Mouse (Mus musculus) liver, embryonic 11.5 days (tissue): Measurements from ENCODE around the gene Celf2. TPM values are rescaled to one million over a fixed set of nuclear protein-coding genes. Genes with fewer than 3 reads are reported as not detected.

Experiments used
- ATAC-seq: fragments of 200-750 bp; cut with Nextera tagmentation; replicated peaks from 2 replicates; pipeline ENCODE4 v1.8.0; 2017; ENCODE audit warnings: moderate number of reproducible peaks, mild to moderate bottlenecking, moderate TSS enrichment, moderate library complexity; ENCODE audit not compliant: low FRiP score
- DNase-seq: peaks from one replicate; pipeline ENCODE4 v3.0.0-alpha.2; 2017; ENCODE audit warnings: low spot score
- H3K27ac ChIP-seq: fragments of 300-500 bp; sonication (generic); 2 replicates; pipeline ENCODE4 v1.5.1; 2014; ENCODE audit warnings: mild to moderate bottlenecking, low read depth, low read length, control low read depth
- H3K27me3 ChIP-seq: fragments of 300-500 bp; sonication (generic); replicated peaks from 2 replicates; pipeline ENCODE4 v1.6.1; 2014; ENCODE audit warnings: low read length, mixed read lengths; ENCODE audit not compliant: control insufficient read depth, insufficient read depth
- H3K36me3 ChIP-seq: fragments of 300-500 bp; sonication (generic); 2 replicates; pipeline ENCODE4 v1.6.1; 2014; ENCODE audit warnings: mild to moderate bottlenecking, low read length, moderate library complexity, mixed read lengths; ENCODE audit not compliant: control insufficient read depth, insufficient read depth
- H3K4me1 ChIP-seq: fragments of 300-500 bp; sonication (generic); replicated peaks from 2 replicates; pipeline ENCODE4 v1.6.1; 2014; ENCODE audit warnings: low read length, mixed read lengths; ENCODE audit not compliant: control insufficient read depth, insufficient read depth
- H3K4me2 ChIP-seq: fragments of 300-500 bp; sonication (generic); 2 replicates; pipeline ENCODE4 v1.6.1; 2014; ENCODE audit warnings: mild to moderate bottlenecking, control low read depth, moderate library complexity
- H3K4me3 ChIP-seq: fragments of 300-500 bp; sonication (generic); 2 replicates; pipeline ENCODE4 v1.5.1; 2014; ENCODE audit warnings: low read depth, low read length, control low read depth
- H3K9ac ChIP-seq: fragments of 300-500 bp; sonication (generic); 2 replicates; pipeline ENCODE4 v1.6.1; 2014; ENCODE audit warnings: low read depth, low read length, control low read depth
- H3K9me3 ChIP-seq: fragments of 300-500 bp; sonication (generic); 2 replicates; pipeline ENCODE4 v1.6.1; 2016; ENCODE audit warnings: low read length, inconsistent platforms, mixed read lengths; ENCODE audit not compliant: control insufficient read depth
- WGBS: fragments of 180-500 bp; shearing (Covaris S2); extraction: QIAGEN DNeasy Blood & Tissue Kit; methylation state at CpG from one replicate; pipeline ENCODE4 v1.1.7; 2014; 5-methylcytosine and 5-hydroxymethylcytosine counted together
- polyA plus RNA-seq: library from polyadenylated mRNA; unstranded; fragments of >200 nt; fragmentation: Nextera tagmentation; extraction: Ambion mirVana; gene quantifications from 2 replicates; pipeline ENCODE4 v1.2.1, GENCODE M21; 2014

The Celf2 gene
- polyA plus RNA-seq, 1 experiment from 2014 or later: 21.1 TPM

- H3K4me2 ChIP-seq: no peak overlapping the region
- H3K27me3 ChIP-seq: no peaks in the 10 kb centered on the region
- no peak for DNase-seq
- no peak overlapping the region for H3K27ac ChIP-seq
- no peaks in the 10 kb centered on the region for H3K9me3 ChIP-seq
- no peak overlapping the region for H3K4me3 ChIP-seq
- 50% methylated on average over 3 of the region's 3 CpGs for WGBS
- H3K4me1 ChIP-seq: no peaks in the 10 kb centered on the region
- ATAC-seq: no peak
- H3K36me3 ChIP-seq: no peaks in the 10 kb centered on the region
- no peak overlapping the region for H3K9ac ChIP-seq
Observed at GRCm38 (mm10) chr2:6673418-6673817, 835.9 kb downstream of the Celf2 start.

DNA sequence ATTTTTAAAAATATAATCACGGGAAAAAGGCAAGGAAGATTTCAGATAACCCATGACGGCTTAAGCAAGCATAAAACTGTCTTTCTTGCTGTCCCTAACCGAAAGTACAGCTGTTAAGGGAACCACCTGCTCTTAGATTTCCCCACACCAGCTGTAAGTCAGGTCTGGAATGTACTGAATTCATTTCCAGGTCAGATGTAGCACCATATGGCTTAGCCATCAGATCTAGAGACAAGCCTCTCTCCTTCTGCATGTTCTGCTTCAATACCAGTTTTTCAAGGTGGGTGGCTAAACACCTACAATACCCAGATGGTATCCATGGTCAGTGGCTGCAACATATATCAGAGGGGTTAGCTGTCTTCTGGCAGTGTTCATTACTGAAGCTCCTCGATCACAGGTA is 841.8 kb downstream of the Celf2 start:
- Histone ChIP-seq H3K4me2 (no peak overlapping the region), H3K4me3 (no peak overlapping the region), H3K9ac (no peak overlapping the region), H3K27ac (no peak overlapping the region), H3K4me1 (no peaks in the 10 kb centered on the region), H3K36me3 (no peaks in the 10 kb centered on the region), H3K27me3 (no peaks in the 10 kb centered on the region), H3K9me3 (no peaks in the 10 kb centered on the region)
- 85% methylated on average over 4 of the region's 4 CpGs for WGBS
- ATAC-seq: no peak
- no peak for DNase-seq

- Histone ChIP-seq H3K4me3 (no peak overlapping the region), H3K4me1 (no peaks in the 10 kb centered on the region), H3K4me2 (no peak overlapping the region), H3K27ac (no peak overlapping the region), H3K27me3 (no peaks in the 10 kb centered on the region), H3K9ac (no peak overlapping the region), H3K9me3 (no peaks in the 10 kb centered on the region), H3K36me3 (no peaks in the 10 kb centered on the region)
- WGBS: 77% methylated on average over 4 of the region's 4 CpGs
- no peak for DNase-seq
- ATAC-seq: no peak
Observed at GRCm38 (mm10) chr2:6659834-6660233, 849.5 kb downstream of the Celf2 start.

DNA sequence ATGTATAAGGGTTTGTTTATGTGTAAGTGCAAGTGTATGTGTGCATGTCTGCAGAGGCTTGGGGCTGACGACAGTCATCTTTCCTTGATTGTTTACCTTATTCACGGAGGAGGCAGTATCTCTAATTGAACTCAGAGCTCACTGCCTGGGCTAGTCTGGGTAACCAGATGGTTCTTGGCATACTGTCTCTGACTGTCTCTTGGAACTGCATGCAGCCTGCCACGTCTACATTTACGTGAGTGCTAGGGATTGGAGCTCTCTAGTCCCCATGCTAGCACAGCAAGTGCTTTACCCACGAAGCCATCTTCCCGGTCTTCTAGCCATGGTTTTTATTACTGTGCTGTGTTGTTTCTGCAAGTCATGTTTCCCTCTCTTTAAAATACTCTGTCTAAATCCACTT is 855.6 kb downstream of the Celf2 start:
- Histone ChIP-seq H3K4me1 (no peaks in the 10 kb centered on the region), H3K27ac (no peak overlapping the region), H3K36me3 (no peaks in the 10 kb centered on the region), H3K9ac (no peak overlapping the region), H3K9me3 (no peaks in the 10 kb centered on the region), H3K4me2 (no peak overlapping the region), H3K4me3 (no peak overlapping the region), H3K27me3 (no peaks in the 10 kb centered on the region)
- no peak for ATAC-seq
- 78% methylated on average over 6 of the region's 6 CpGs for WGBS
- DNase-seq: no peak

- H3K4me2 ChIP-seq: no peak overlapping the region
- H3K4me3 ChIP-seq: no peak overlapping the region
- 62% methylated on average over 1 of the region's 1 CpGs for WGBS
Observed at GRCm38 (mm10) chr2:6651697-6652096, 857.7 kb downstream of the Celf2 start.

DNA sequence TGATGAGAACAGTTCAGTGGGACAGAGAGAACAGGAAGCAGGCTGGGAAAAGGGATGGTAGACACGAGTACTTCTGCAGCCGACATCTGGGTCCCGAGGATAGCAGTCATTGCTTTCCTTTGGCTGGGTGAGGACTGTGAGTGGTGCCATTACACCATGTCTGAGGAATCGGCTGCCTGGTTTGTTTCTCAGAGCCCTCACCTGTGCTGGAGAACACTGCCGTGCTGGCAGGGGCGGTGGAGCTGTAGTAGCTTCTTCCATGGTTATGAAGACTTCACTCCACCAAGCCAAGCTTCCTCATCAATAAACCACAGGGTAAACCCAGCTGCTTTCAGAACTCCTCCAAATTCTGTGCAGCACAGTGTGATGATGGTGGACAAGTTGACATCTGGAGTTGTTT is 860.5 kb downstream of the Celf2 start:
- Histone ChIP-seq H3K4me1 (no peaks in the 10 kb centered on the region), H3K27me3 (no peaks in the 10 kb centered on the region), H3K9me3 (no peaks in the 10 kb centered on the region), H3K36me3 (no peaks in the 10 kb centered on the region), H3K9ac (no peak overlapping the region), H3K27ac (no peak overlapping the region), H3K4me3 (no peak overlapping the region), H3K4me2 (no peak overlapping the region)
- 69% methylated on average over 6 of the region's 6 CpGs for WGBS
- no peak for DNase-seq
- ATAC-seq: no peak

More at GRCm38 (mm10) chr2:6651697-6652096, 857.7 kb downstream of the Celf2 start:
- no peaks in the 10 kb centered on the region for H3K4me1 ChIP-seq
- no peak for ATAC-seq
- H3K36me3 ChIP-seq: no peaks in the 10 kb centered on the region
- no peak for DNase-seq
- no peaks in the 10 kb centered on the region for H3K27me3 ChIP-seq
- H3K27ac ChIP-seq: no peak overlapping the region
- no peaks in the 10 kb centered on the region for H3K9me3 ChIP-seq
- no peak overlapping the region for H3K9ac ChIP-seq

DNA sequence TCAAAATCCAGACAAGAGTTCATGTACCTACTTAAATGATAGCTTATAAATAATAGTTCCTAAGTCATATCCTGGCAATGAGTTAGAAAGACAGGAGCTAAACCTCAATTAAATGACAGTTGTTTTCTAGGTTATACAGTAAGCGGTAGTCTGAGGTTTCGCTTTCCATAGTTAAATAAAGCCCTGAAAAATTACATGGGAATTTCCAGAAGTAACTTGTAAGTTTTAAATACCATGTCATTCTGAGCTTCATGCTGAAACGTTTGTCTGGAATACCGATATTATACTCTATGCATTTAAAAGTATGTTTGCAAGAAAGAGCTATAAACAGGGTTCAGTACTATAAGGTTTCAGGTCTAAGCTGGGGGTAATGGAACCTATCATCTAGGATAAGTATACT is 862.3 kb downstream of the Celf2 start:
- no peak for ATAC-seq
- 88% methylated on average over 4 of the region's 4 CpGs for WGBS
- Histone ChIP-seq H3K9me3 (no peaks in the 10 kb centered on the region), H3K9ac (no peak overlapping the region), H3K4me2 (no peak overlapping the region), H3K27me3 (no peaks in the 10 kb centered on the region), H3K4me1 (no peaks in the 10 kb centered on the region), H3K4me3 (no peak overlapping the region), H3K27ac (no peak overlapping the region), H3K36me3 (no peaks in the 10 kb centered on the region)
- DNase-seq: no peak

DNA sequence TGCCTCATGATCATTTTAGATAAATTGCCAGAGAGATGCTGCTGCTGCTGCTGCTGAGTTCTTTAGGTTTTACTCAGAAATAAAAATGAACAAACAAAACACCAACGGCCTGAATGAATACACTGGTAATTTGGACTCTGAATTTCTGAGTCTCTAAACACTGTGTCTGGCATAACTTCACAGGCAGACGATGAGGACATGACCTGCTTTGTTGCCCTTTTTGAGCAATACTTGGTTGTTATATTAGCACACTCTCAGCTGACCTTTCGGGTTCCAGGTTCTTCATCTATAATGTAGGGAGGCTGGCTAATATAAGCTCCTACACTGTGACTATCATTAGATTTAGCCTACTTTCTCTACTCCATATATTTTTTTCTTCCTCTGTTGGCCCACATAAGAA is 863.0 kb downstream of the Celf2 start:
- ATAC-seq (no peak), DNase-seq (no peak)
- Histone ChIP-seq H3K4me3 (no peak overlapping the region), H3K27ac (no peak overlapping the region), H3K4me1 (no peaks in the 10 kb centered on the region), H3K9me3 (no peaks in the 10 kb centered on the region), H3K27me3 (no peaks in the 10 kb centered on the region), H3K9ac (no peak overlapping the region), H3K36me3 (no peaks in the 10 kb centered on the region), H3K4me2 (no peak overlapping the region)
- WGBS: 78% methylated on average over 3 of the region's 3 CpGs

GRCm38 (mm10) chr2:6642222-6642850 is 867.0 kb downstream of the Celf2 start:
- ATAC-seq (no peak), DNase-seq (no peak)
- no peak overlapping the region for H3K4me2 ChIP-seq
- no peaks in the 10 kb centered on the region for H3K4me1 ChIP-seq
- H3K9ac ChIP-seq: no peak overlapping the region
- 60% methylated on average over 3 of the region's 3 CpGs for WGBS
- no peaks in the 10 kb centered on the region for H3K9me3 ChIP-seq
- H3K27me3 ChIP-seq: no peaks in the 10 kb centered on the region
- H3K36me3 ChIP-seq: no peaks in the 10 kb centered on the region
- H3K27ac ChIP-seq: no peak overlapping the region
- H3K4me3 ChIP-seq: no peak overlapping the region
